Mouse (Mus musculus): ENCODE data around the gene Sfn. TPM values are rescaled to one million over a fixed set of nuclear protein-coding genes. Genes with fewer than 3 reads are reported as not detected.

The Sfn gene
- polyA plus RNA-seq, 1 experiment from 2014 or later, result 9.0 TPM

- 26% methylated on average over 7 of the region's 7 CpGs for WGBS
- peaks cover 13% of the 10 kb centered on the region for H3K36me3 ChIP-seq (replicated peaks)
- peak overlapping the region; percentile 64 for H3K4me3 ChIP-seq
- H3K4me1 ChIP-seq, result peaks cover 41% of the 10 kb centered on the region
- no peak for DNase-seq (ENCODE audit: extremely low spot score, low spot score)
- peaks cover 72% of the 10 kb centered on the region for H3K27me3 ChIP-seq (ENCODE audit: poor library complexity, severe bottlenecking)
- no peaks in the 10 kb centered on the region for H3K9me3 ChIP-seq
- peak overlapping the region; percentile 73; the same call in 1 of the 2 replicates for H3K27ac ChIP-seq
Measured at GRCm38 (mm10) chr4:133599116-133599515, 2.9 kb downstream of the Sfn start.

- Histone ChIP-seq H3K9me3 (no peaks in the 10 kb centered on the region), H3K4me3 (no peak overlapping the region), H3K27me3 (ENCODE audit: poor library complexity, severe bottlenecking) (peaks cover 67% of the 10 kb centered on the region), H3K27ac (no peak overlapping the region), H3K4me1 (peaks cover 41% of the 10 kb centered on the region), H3K36me3 (replicated peaks) (peaks cover 9% of the 10 kb centered on the region)
- DNase-seq (ENCODE audit: extremely low spot score, low spot score), result no peak
- 53% methylated on average over 4 of the region's 4 CpGs for WGBS
Measured at GRCm38 (mm10) chr4:133598616-133599015, 3.4 kb downstream of the Sfn start.

GRCm38 (mm10) chr4:133596084-133596483 lies 5.9 kb downstream of the Sfn start:
- Histone ChIP-seq H3K36me3 (replicated peaks) (peaks cover 23% of the 10 kb centered on the region), H3K9me3 (no peaks in the 10 kb centered on the region), H3K4me3 (no peak overlapping the region), H3K27me3 (ENCODE audit: poor library complexity, severe bottlenecking) (peaks cover 42% of the 10 kb centered on the region), H3K4me1 (peaks cover 27% of the 10 kb centered on the region), H3K27ac (no peak overlapping the region)
- WGBS, result 88% methylated on average over 6 of the region's 6 CpGs
- DNase-seq (ENCODE audit: extremely low spot score, low spot score), result no peak

- no peak overlapping the region for H3K4me3 ChIP-seq
- no peaks in the 10 kb centered on the region for H3K9me3 ChIP-seq
- H3K36me3 ChIP-seq (replicated peaks), result peaks cover 29% of the 10 kb centered on the region
- 68% methylated on average over 7 of the region's 7 CpGs for WGBS
- H3K27me3 ChIP-seq (ENCODE audit: poor library complexity, severe bottlenecking), result peaks cover 37% of the 10 kb centered on the region
- H3K4me1 ChIP-seq, result peaks cover 27% of the 10 kb centered on the region
- no peak overlapping the region for H3K27ac ChIP-seq
- no peak for DNase-seq (ENCODE audit: extremely low spot score, low spot score)
Measured at GRCm38 (mm10) chr4:133595538-133595937, 6.4 kb downstream of the Sfn start.

- 0 out of 2 replicates have a peak, but pooled peaks cover 7% of the 10 kb centered on the region for H3K4me1 ChIP-seq
- H3K27me3 ChIP-seq (ENCODE audit: poor library complexity, severe bottlenecking), result peaks cover 7% of the 10 kb centered on the region
- no peak overlapping the region for H3K27ac ChIP-seq
- no peak overlapping the region for H3K4me3 ChIP-seq
- peaks cover 58% of the 10 kb centered on the region for H3K36me3 ChIP-seq (replicated peaks)
- 35% methylated on average over 7 of the region's 7 CpGs for WGBS
- peak; percentile 71 for DNase-seq (ENCODE audit: extremely low spot score, low spot score)
- no peaks in the 10 kb centered on the region for H3K9me3 ChIP-seq
Measured at GRCm38 (mm10) chr4:133592570-133592969, 9.4 kb downstream of the Sfn start.

- no peaks in the 10 kb centered on the region for H3K27me3 ChIP-seq (ENCODE audit: poor library complexity, severe bottlenecking)
- peak within 1 kb of the TSS; percentile 86 for H3K4me3 ChIP-seq
- H3K9me3 ChIP-seq, result no peaks in the 10 kb centered on the region
- H3K27ac ChIP-seq, result peak within 1 kb of the TSS; percentile 88
- H3K36me3 ChIP-seq (replicated peaks), result peaks cover 73% of the 10 kb centered on the region
- WGBS, result 3% methylated on average over 65 of the region's 65 CpGs
- H3K4me1 ChIP-seq, result peaks cover 25% of the 10 kb centered on the region
- peak; percentile 81 for DNase-seq (ENCODE audit: extremely low spot score, low spot score)
Measured at GRCm38 (mm10) chr4:133584059-133584951, 17.7 kb downstream of the Sfn start, which contains the start of gene Gpn2. Gpn2 (plus strand) TSS chr4:133584362.

GRCm38 (mm10) chr4:133583690-133584058 lies 18.3 kb downstream of the Sfn start:
- H3K9me3 ChIP-seq, result no peaks in the 10 kb centered on the region
- H3K36me3 ChIP-seq (replicated peaks), result peaks cover 73% of the 10 kb centered on the region
- H3K4me1 ChIP-seq, result peaks cover 25% of the 10 kb centered on the region
- no peaks in the 10 kb centered on the region for H3K27me3 ChIP-seq (ENCODE audit: poor library complexity, severe bottlenecking)
- DNase-seq (ENCODE audit: extremely low spot score, low spot score), result no peak
- peak overlapping the region; percentile 86 for H3K4me3 ChIP-seq
- WGBS, result 65% methylated on average over 6 of the region's 6 CpGs
- peak overlapping the region; percentile 88 for H3K27ac ChIP-seq

GRCm38 (mm10) chr4:133577983-133578382 lies 24.0 kb downstream of the Sfn start:
- no peak for DNase-seq (ENCODE audit: extremely low spot score, low spot score)
- 84% methylated on average over 12 of the region's 12 CpGs for WGBS
- H3K36me3 ChIP-seq (replicated peaks), result peaks cover 52% of the 10 kb centered on the region
- no peaks in the 10 kb centered on the region for H3K27me3 ChIP-seq (ENCODE audit: poor library complexity, severe bottlenecking)
- H3K27ac ChIP-seq, result no peak overlapping the region
- H3K4me3 ChIP-seq, result no peak overlapping the region
- H3K9me3 ChIP-seq, result no peaks in the 10 kb centered on the region
- peaks cover 20% of the 10 kb centered on the region for H3K4me1 ChIP-seq

GRCm38 (mm10) chr4:133574843-133575202 lies 27.1 kb downstream of the Sfn start:
- under 1% methylated on average over 41 of the region's 41 CpGs for WGBS
- Histone ChIP-seq H3K4me1 (peaks cover 20% of the 10 kb centered on the region), H3K4me3 (peak overlapping the region; percentile 99), H3K36me3 (replicated peaks) (peaks cover 22% of the 10 kb centered on the region), H3K27ac (peak overlapping the region; percentile 93), H3K9me3 (no peaks in the 10 kb centered on the region; the same call in 1 of the 2 replicates), H3K27me3 (ENCODE audit: poor library complexity, severe bottlenecking) (no peaks in the 10 kb centered on the region)
- DNase-seq (ENCODE audit: extremely low spot score, low spot score), result no peak

GRCm38 (mm10) chr4:133574070-133574842 lies 27.7 kb downstream of the Sfn start, which contains the start of gene Gpatch3:
Gpatch3 (plus strand) TSS chr4:133574745.
- peak; percentile 93 for DNase-seq (ENCODE audit: extremely low spot score, low spot score)
- Histone ChIP-seq H3K36me3 (replicated peaks) (peaks cover 16% of the 10 kb centered on the region), H3K9me3 (no peaks in the 10 kb centered on the region; the same call in 1 of the 2 replicates), H3K27me3 (ENCODE audit: poor library complexity, severe bottlenecking) (no peaks in the 10 kb centered on the region), H3K27ac (peak within 1 kb of the TSS; percentile 93), H3K4me3 (peak within 1 kb of the TSS; percentile 99), H3K4me1 (peaks cover 20% of the 10 kb centered on the region)
- WGBS, result 9% methylated on average over 44 of the region's 44 CpGs

- no peaks in the 10 kb centered on the region; the same call in 1 of the 2 replicates for H3K9me3 ChIP-seq
- no peaks in the 10 kb centered on the region for H3K27me3 ChIP-seq (ENCODE audit: poor library complexity, severe bottlenecking)
- 68% methylated on average over 10 of the region's 10 CpGs for WGBS
- DNase-seq (ENCODE audit: extremely low spot score, low spot score), result no peak
- no peak overlapping the region for H3K4me3 ChIP-seq
- H3K4me1 ChIP-seq, result peaks cover 10% of the 10 kb centered on the region
- H3K27ac ChIP-seq, result no peak overlapping the region
- no peaks in the 10 kb centered on the region for H3K36me3 ChIP-seq (replicated peaks)
Measured at GRCm38 (mm10) chr4:133570066-133570466, 31.9 kb downstream of the Sfn start.

- H3K4me1 ChIP-seq, result peaks cover 7% of the 10 kb centered on the region
- 88% methylated on average over 10 of the region's 10 CpGs for WGBS
- peaks cover 1% of the 10 kb centered on the region; the same call in 1 of the 2 replicates for H3K9me3 ChIP-seq
- no peaks in the 10 kb centered on the region for H3K27me3 ChIP-seq (ENCODE audit: poor library complexity, severe bottlenecking)
- no peak overlapping the region for H3K4me3 ChIP-seq
- DNase-seq (ENCODE audit: extremely low spot score, low spot score), result no peak
- no peak overlapping the region for H3K27ac ChIP-seq
- no peaks in the 10 kb centered on the region for H3K36me3 ChIP-seq (replicated peaks)
Measured at GRCm38 (mm10) chr4:133569291-133570065, 32.5 kb downstream of the Sfn start.
